Mouse (Mus musculus): ENCODE data around the gene Gm21704.
"Not testable (repeated sequence)": the region's sequence is repeated elsewhere in the genome, so short reads cannot be mapped to it uniquely, and the experiment has no call there.

The Gm21704 gene

GRCm38 (mm10) chrY:3410067-3410466 lies at the start of gene Gm21704, which contains the start of gene Gm21708:
Gm21704 (minus strand) TSS chrY:3410167.
Gm21708 (minus strand) TSS chrY:3410167.
- not testable (repeated sequence) for DNase-seq (ENCODE audit: low spot score in 2 of 2)

GRCm38 (mm10) chrY:3345229-3345628 lies 64.7 kb downstream of the Gm21704 start, which contains the start of gene Gm21693:
Gm21693 (minus strand) TSS chrY:3345329.
- DNase-seq (ENCODE audit: low spot score in 2 of 2), result not testable (repeated sequence)

- DNase-seq (ENCODE audit: low spot score in 2 of 2), result not testable (repeated sequence)
Observed at GRCm38 (mm10) chrY:3340661-3341060, 69.3 kb downstream of the Gm21704 start.

Data from urinary bladder, adult 18-20 months (tissue).